Mouse (Mus musculus) MEL-GATA-1-ER (cell line): ENCODE measurements around the gene Racgap1.

ENCODE experiments used
- DNase-seq: peaks from one replicate; pipeline ENCODE4 v3.0.0-alpha.2; 2012; ENCODE audit warnings: low read depth; ENCODE audit errors: extremely low read depth

Racgap1 gene

DNA sequence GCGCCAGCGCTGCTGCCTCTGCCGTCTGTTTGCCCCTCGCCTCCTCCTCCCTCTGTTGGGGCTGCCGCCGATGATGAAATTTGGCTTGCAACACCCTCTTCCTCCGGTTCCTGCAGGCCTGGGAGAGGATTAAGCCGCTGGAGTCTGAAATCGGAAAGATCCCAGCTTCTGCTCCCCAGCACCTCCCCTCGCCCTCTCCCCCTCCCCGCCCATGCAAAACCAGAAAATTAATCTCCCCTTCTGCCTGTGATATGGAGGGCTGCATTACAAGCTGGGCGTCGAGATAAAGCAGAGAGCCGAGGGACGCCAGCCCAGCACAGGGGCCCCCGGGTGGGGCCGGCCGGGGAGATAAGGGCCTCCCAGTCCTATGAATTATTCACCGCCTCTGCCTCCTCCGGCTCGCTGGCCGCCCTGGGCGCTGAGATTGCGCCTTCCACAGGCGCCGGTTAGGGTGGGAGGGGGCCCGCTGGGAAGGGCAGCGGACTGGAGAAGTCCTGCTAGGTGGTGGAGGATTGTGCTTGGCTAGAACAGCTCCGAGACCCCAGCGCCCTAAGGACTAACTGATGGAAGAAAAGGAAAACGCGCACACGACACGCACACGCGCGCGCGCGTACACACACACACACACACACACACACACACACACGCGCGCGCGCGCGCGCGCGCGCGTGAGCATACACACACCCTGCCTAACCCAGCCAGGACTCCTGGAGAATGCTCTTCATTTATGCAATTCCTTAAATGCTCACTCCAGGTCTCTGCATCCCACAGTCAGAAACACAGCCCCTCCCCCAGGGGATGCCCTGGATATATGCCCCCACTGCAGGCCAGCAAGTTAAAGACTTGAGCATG, 13.4 kb upstream of the Racgap1 start:
- peak; percentile 100 for DNase-seq

GRCm38 (mm10) chr15:99663964-99664599, 12.6 kb upstream of the Racgap1 start:
- DNase-seq = peak; percentile 55

DNA sequence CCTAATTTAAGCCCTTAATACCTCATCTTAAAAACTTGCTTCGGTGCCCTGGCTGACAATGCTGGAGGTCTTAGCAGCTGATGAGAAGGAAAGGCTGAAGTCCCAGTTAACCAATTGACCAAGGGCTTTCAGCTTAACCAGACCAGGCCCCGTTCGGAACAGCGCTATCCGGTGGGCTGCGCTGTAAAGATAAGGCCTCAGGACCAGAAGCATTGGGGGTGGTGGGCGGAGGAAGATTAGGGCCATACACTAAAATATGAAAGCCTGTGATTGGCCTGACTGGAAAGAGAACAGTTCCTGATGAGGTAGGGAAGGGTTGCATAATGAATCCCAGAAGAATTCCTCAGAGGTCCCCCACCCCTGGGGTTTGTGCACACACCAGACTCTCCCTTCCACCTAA, 10.9 kb upstream of the Racgap1 start:
- peak; percentile 88 for DNase-seq

- no peak for DNase-seq
Measured at GRCm38 (mm10) chr15:99661121-99661830, 9.8 kb upstream of the Racgap1 start.

DNA sequence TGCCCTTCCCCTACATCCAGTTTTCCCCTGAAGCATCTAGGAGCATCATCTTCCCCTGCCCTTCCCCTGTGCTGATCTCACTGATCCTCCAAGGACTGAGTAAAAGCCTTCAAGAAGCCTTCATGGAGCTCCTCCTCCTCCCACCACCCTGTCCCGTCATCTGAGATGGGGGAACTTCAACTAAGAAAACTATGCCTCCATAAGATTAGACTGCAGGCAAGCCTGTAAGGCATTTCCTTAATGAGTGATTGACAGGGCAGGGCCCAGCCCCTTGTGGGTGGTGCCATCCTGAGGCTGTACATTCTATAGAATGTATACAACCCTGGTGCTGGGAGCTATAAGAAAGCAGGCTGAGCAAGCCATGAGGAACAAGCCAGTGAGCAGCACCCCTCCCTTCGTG, 7.0 kb upstream of the Racgap1 start:
- peak; percentile 47 for DNase-seq

DNA sequence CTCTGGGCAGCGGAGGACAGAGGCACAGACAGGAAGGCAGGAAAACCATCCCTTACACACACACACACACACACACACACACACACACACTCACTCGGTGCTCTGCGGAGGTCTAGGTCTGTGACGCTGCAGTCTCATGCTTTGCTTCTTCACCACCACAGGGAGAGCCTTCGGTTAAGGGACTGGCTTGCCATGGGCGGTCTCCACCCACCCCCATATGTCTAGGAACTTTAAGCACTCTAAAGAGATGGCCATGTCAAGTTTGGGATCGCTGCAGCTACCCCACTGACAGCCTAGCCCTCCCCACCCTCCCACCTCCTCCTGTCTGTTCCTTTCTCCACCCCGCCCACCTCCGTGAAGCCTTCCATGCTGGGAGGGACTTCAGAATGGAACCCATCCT, 4.5 kb upstream of the Racgap1 start:
- DNase-seq = no peak

- DNase-seq = no peak
Measured at GRCm38 (mm10) chr15:99653876-99654275, 2.4 kb upstream of the Racgap1 start.

DNA sequence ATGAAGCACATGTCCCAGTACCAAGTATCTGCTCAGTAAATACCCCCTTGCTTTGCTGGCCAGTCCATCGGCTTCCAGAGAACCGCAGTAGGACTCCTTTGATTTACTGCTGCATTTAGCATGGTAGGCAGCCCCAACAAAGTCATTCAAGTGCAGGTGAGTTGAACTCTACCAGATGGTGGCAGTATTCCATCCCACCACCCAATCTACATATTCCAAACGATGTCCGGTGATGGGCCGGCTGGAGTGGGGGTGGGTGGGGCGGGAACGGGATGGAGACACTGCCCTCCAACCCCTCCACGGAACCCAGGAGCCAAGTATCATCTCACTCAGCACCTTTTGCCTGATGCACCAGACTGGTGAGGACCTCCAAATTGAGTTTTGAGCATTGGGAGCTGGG, 1.8 kb upstream of the Racgap1 start:
- no peak for DNase-seq

DNA sequence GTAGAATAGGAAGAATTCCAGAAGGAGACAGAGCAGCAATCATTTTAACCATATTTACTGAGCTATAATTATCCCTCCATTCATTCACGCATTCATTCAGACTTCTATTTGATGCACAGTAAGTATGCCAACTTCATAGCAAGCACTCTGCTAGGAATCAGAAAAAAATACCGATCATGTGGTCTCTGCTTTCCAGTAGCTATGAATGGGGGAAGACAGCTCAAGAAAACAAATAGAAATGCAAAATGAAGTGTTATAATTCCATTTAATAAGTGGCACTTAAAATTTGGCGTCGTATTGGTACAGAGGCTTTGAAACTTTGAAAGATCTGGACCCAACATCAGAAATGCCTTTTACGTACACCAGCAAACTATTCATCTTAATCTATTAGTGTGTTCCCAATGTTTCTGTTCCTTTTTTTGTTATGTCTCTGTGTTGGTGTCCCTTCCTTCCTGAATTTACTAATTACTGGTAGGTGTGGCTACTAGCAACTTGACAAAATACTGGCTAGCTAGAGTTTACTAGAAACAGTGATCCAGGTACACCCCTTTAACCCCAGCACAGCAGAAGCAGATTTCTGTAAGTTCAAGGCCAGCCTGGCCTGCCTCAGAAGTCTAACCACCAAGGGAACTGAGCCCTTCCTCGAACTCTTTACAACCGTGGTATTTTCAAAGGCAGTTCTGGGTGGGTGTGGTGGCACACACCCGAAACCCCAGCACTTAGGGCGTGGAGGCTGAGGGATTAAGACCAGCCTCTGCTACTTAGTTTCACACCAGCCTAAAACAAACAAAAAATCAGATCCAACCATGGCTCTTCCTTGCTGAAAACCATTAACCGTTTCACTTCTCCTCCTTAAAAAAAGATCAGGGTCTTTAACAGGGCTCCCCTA, 772 bp upstream of the Racgap1 start:
- peak; percentile 50 for DNase-seq

DNA sequence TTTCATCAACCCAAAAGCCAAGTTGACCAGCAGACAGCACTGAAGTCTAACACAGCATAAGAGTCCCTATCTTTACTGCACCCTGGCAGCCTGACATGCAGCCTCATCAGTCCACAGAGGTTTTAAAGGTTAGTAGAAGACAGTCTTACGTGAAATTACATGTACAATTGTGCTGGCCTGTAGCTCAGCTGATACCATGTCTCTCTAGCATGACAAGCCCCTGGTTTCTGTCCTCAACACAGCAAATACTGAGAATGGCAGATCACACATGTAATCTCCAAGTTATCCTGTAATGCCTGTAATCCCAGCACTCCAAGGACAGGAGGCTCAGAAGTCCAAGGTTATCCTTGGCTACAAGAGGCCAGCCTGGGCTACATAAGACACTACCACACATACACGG, 1.2 kb downstream of the Racgap1 start:
- no peak for DNase-seq

GRCm38 (mm10) chr15:99649067-99649761, 2.2 kb downstream of the Racgap1 start:
- no peak for DNase-seq

GRCm38 (mm10) chr15:99648326-99648725, 3.1 kb downstream of the Racgap1 start:
- DNase-seq = no peak

DNA sequence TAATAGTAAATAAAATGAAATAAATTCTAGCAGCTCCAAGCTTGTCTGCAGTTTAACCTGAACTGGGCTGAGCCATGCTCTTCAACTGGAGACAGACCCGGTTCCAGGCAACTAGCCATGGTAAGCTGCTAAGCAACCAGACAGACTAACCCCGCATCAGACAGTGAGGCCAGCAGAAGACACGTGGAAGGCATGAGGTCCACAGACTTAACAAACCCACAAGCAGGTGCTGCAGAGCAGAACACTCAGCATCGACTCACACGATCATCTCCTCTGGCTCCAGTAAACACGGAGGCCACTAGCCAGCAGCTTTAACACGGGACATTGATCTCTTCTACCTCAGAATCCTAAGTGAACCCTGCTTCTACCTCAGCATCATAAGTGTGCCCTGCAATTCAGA, 6.7 kb downstream of the Racgap1 start:
- no peak for DNase-seq

DNA sequence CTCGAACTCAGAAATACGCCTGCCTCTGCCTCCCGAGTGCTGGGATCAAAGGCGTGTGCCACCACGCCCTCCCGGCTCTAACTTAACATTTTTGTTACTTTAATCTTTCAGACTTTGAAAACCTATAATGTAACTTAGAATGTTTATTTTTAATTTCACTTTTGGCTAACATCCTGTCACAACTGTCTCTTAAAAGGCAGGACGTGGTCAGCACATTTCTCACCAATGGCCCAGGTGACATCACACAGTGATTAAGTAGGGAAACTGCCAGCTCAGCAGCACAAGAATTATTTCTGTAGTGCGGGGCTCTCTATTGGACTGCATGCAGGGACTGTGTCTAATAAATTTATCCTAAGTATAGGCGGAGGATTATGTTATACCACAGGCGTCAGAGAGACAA, 7.6 kb downstream of the Racgap1 start:
- no peak for DNase-seq

GRCm38 (mm10) chr15:99642622-99643021, 8.8 kb downstream of the Racgap1 start:
- DNase-seq = no peak

DNA sequence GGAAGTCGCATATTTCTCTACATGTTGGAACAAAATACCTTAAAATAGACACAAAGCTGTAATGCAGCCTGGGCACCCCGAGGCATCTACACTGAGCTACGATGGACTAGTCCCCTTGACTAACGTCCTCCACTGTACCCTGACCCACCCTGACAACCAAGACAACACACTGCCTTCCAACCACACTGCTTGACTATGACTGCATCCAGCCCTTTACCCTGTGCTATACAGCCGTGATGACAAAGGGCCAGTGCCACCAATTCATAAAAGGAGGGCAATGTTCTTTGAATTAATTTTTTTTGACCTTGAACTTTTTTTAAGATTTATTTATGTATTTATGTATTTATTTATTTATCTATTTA, 13.4 kb downstream of the Racgap1 start:
- DNase-seq = no peak

- no peak for DNase-seq
Measured at GRCm38 (mm10) chr15:99637405-99638123, 13.9 kb downstream of the Racgap1 start.

DNA sequence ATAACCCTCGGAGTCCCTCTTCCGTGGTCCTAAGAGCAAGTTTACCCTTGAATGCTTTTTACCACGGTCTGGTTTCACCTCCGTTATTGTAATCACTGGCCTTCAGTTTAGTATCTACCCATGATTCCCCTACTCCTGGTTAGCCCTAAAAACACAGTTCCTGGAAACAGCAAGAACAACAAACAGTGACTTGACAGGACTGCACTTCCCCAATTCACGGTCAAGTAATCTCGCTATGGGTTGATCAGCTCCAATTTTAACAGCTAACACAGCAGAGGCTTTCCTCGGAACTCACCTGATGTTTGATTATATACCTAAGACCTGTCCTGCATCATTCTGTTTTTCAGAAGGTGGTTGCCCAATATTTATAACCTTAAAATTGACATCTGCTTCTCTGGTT, 16.8 kb downstream of the Racgap1 start:
- no peak for DNase-seq

DNA sequence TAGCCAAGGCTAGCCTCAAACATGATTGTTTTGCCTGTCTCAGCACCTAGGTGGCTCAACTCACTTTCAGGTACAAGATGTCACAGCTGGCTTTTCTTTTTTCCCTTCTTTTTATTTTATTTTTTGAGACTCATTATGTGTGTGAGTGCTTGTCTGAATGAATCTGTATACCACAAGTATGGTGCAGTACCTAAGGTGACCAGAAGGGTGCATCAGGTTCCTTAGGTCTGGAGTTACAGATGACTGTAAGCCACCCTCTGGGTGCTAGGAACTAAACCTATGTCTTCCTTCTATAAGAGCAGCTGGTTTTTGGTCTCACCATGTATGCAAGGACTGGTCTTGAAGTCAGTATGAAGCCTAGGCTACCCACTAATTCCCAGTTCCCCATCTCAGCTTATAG, 19.8 kb downstream of the Racgap1 start:
- DNase-seq = peak; percentile 36

DNA sequence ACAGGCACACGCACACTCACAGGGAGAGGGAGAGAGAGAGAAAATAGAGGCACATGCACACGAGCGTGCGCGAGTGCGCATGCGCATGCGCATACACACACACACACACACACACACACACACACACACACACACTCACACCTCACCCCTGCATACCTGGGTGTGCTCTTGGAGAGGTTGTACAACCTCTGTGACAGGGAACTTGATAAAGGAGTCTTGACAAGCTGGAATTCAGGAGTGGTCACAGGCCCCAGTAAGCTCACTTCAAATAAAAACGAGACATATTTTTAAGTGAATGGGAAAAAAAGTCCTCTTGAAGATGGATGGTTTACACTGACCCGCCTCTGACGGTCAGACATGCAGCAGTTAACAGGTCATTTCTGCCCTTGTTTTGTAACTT, 29.4 kb downstream of the Racgap1 start:
- DNase-seq = no peak
